Mouse (Mus musculus) monocyte, adult 2 months (primary cell): ENCODE data around the gene Pnmal2.

Experiments
- DNase-seq, 2 experiments: peaks; one replicate each; pipeline ENCODE4 v3.0.0; 2022; ENCODE audit warnings: low spot score in 2 of 2, low read depth in 1 of 2

Gene Pnmal2

GRCm38 (mm10) chr7:16978173-16978572 lies 33.7 kb downstream of the Pnmal2 start:
- DNase-seq = no peak

DNA sequence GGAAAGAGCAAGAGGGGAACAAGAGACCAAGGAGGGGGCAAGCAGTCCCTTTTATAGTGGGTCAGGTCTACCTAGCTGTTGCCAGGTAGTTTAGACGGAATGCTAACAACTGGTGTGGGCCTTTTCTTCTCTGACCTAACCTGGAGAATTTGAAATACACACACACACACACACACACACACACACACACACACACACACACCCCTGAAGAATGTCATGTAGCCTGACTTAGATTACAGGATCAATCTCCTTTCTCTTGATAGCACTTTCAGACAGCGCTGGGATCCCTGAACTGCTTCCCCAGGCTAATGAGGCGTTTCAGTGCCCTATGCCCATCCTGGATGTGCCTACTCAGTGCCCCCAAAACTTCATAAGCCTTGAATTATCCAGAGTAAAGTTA lies 34.1 kb downstream of the Pnmal2 start:
- DNase-seq = no peak

GRCm38 (mm10) chr7:16980348-16980747 lies 35.9 kb downstream of the Pnmal2 start:
- DNase-seq = no peak

GRCm38 (mm10) chr7:16982859-16983568 lies 38.5 kb downstream of the Pnmal2 start, which contains the start of gene Gm42372:
Gene Gm42372, plus strand, starts transcription at chr7:16983086.
- no peak for DNase-seq

DNA sequence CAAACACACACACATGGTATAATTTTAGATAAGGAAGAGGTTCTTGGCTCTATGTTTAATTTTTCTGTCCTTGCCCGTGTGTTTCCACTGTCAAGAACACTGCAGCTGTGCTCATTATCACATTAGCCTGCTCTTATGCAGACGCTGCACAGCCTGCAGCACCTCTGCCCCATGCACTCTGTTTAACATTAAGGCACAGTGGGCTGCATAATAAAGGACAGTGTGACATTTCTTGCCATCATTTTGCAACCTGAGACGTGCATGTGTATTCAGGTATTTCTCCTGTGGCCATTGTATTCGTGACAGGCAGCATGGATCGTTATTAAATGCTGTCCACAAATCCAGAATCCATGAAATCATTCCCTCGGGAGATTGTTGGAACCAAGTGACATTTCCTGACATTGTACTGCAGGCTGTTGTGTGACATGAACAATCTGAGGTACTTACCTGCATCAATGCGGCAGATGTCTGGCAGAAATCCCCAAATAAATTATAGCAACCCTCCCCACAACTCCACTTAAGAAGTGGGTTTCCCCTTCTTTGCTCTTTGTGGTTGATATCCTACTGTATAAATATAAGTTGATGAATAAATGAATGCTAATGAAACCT lies 43.2 kb downstream of the Pnmal2 start:
- DNase-seq = no peak

GRCm38 (mm10) chr7:16988405-16988804 lies 43.9 kb downstream of the Pnmal2 start:
- DNase-seq = no peak

- DNase-seq = no peak
These were observed 45.7 kb downstream of the Pnmal2 start for GRCm38 (mm10) chr7:16990006-16990744.

GRCm38 (mm10) chr7:16991681-16992450 lies 47.4 kb downstream of the Pnmal2 start:
- DNase-seq = no peak

DNA sequence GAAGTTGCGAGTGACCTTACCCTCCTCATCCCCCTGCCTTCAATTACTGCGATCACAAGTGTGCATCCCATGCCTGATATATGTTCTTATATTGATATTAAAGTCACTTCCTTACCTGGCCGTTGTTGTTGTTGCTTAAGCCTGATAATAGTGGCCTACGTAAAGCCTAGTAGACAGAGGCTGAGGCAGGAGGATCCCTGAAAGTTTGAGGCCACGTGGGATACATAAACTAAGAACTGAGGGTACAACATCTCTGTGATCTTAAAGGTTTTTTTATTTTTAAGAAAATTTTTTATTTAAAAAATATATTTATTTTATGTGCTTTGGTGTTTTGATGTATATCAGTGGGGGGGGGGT lies 47.9 kb downstream of the Pnmal2 start, which contains the start of gene Ccdc8:
Ccdc8 (plus strand) TSS at position 258 of the 357 bp plus-strand sequence.
- DNase-seq = no peak

DNA sequence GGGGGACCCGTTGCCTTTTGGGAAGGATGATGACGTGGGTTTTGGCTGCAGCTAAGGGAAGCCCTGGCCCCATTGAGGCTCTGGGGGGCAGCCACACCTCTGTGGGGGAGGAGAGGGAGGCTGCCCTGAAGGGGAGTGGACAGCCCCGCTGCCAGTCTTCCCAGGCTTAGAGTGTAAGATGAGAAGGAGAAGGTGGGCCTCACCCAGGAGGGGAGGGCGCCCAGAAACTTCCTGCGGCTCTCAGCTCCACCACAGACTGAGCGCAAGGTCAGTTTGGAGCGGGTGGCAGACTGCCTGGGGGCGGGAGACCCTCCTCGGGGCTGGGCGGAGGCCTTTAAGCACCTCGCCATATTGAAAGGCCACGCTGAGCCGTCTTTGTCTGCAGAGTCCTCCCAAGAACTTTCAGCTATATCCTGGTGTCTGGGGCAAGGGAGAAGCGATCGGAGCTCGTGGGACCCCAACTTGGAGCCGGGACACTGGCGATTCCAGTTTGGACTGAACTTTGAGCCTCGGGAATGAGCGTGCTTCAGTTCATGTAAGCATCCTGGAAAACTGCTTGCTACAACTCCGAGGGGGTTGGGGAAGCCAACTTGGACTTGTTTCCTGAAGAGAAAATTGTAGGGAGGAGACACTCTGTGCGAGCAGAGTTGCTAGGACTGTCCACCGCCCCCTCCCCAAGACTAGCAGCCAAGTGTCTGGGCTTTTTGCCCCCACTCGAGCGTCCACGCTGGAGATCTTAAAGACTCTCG lies 49.3 kb downstream of the Pnmal2 start:
- DNase-seq = no peak

DNA sequence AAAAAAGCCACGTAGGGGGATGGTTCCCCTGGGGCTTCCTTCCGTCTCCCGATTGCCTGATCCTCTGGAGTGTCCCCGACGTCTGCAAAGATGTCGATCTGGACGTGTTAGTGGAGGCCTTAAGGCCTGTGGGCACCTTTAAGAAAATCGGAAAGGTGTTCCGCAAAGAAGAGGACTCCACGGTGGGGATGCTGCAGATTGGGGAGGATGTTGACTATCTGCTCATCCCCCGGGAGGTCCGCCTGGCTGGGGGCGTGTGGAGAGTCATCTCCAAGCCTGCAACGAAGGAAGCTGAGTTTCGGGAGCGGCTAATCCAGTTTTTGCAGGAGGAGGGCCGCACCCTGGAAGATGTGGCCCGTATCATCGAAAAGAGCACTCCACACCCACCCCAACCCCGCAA lies 49.9 kb downstream of the Pnmal2 start:
- no peak for DNase-seq

DNA sequence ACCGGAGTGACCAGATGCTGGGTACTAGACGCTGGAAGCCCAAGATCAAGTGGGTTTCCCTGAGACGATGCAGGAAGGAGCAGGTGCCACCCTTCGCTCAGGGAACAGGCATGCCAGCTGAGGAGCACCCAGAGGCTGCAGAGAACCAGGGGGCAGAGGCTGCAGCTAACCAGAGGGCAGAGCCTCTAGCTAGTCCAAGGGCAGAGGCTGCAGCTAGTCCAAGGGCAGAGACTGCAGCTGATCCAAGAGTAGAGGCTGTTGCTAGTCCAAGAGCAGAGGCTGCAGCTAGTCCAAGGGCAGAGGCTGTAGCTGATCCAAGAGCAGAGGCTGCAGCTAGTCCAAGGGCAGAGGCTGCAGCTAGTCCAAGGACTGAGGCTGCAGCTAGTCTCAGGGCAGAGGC lies 50.9 kb downstream of the Pnmal2 start:
- no peak for DNase-seq
